Mouse (Mus musculus): ENCODE results near the gene Pik3r2. TPM values are rescaled to one million over a fixed set of nuclear protein-coding genes. Genes with fewer than 3 reads are reported as not detected.

Gene Pik3r2
- polyA plus RNA-seq, 1 experiment from 2014 or later = 8.9 TPM

GRCm38 (mm10) chr8:70723486-70724210 is 52.9 kb downstream of the Pik3r2 start, which contains the start of gene Pde4c:
Gene Pde4c (plus strand): TSS chr8:70723720.
- ATAC-seq = peak; percentile 81
- H3K4me3 ChIP-seq (ENCODE audit: low read depth, low read length) = peak within 1 kb of the TSS; percentile 19

DNA sequence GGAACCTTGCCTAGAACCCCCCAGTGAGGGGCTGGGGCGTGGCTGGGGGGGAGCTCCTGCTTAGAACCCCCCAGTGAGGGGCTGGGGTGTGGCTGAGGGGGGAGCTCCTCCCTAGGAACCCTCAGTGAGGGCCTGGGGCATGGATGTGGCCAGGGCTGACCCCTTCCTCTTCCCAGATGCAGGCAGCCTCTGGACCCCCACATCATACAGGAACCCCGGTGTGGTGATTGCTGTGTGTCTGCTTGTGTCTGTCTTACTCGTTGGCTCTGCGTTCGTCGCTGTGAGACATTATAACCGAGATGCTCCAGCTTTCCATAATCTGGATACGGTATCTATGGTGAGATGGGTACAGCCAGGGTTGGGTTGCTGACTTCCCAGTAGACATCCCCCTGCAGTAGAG is 54.9 kb downstream of the Pik3r2 start:
- Histone ChIP-seq H3K4me2 (ENCODE audit: low read depth, low read length) (no peak overlapping the region), H3K36me3 (replicated peaks; ENCODE audit: insufficient read depth, low read length) (no peaks in the 10 kb centered on the region), H3K9ac (replicated peaks) (no peak overlapping the region), H3K27ac (ENCODE audit: low read depth) (no peak overlapping the region), H3K9me3 (ENCODE audit: low read length) (no peaks in the 10 kb centered on the region), H3K27me3 (ENCODE audit: insufficient read depth, low read length) (peaks cover under 1% of the 10 kb centered on the region; the same call in 1 of the 2 replicates), H3K4me1 (ENCODE audit: insufficient read depth) (peaks cover 14% of the 10 kb centered on the region; the same call in 1 of the 2 replicates), H3K4me3 (ENCODE audit: low read depth, low read length) (no peak overlapping the region)
- WGBS (ENCODE audit: insufficient replicate concordance) = 85% methylated on average over 8 of the region's 8 CpGs
- DNase-seq (no peak), ATAC-seq (no peak)
- TF ChIP-seq CTCF (IDR thresholded peaks at IDR 0.05; ENCODE audit: low read depth) (no peak), EP300 (IDR thresholded peaks at IDR 0.05; ENCODE audit: low read depth) (no peak)

More at GRCm38 (mm10) chr8:70723486-70724210, 52.9 kb downstream of the Pik3r2 start, which contains the start of gene Pde4c:
- H3K27me3 ChIP-seq (ENCODE audit: insufficient read depth, low read length) = peaks cover 5% of the 10 kb centered on the region; the same call in 1 of the 2 replicates
- TF ChIP-seq EP300 (IDR thresholded peaks at IDR 0.05; ENCODE audit: low read depth) (no peak), CTCF (IDR thresholded peaks at IDR 0.05; ENCODE audit: low read depth) (no peak)
- H3K36me3 ChIP-seq (replicated peaks; ENCODE audit: insufficient read depth, low read length) = no peaks in the 10 kb centered on the region
- DNase-seq = peak; percentile 73
- H3K4me1 ChIP-seq (ENCODE audit: insufficient read depth) = peaks cover 11% of the 10 kb centered on the region; the same call in 1 of the 2 replicates
- H3K9me3 ChIP-seq (ENCODE audit: low read length) = no peaks in the 10 kb centered on the region
- H3K27ac ChIP-seq (ENCODE audit: low read depth) = peak within 1 kb of the TSS; percentile 88
- peak within 1 kb of the TSS; percentile 55 for H3K9ac ChIP-seq (replicated peaks)
- WGBS (ENCODE audit: insufficient replicate concordance) = 52% methylated on average over 7 of the region's 7 CpGs
- peak within 1 kb of the TSS; percentile 59 for H3K4me2 ChIP-seq (ENCODE audit: low read depth, low read length)

- TF ChIP-seq EP300 (IDR thresholded peaks at IDR 0.05; ENCODE audit: low read depth) = no peak
- peak; percentile 98 for TF ChIP-seq CTCF (IDR thresholded peaks at IDR 0.05; ENCODE audit: low read depth)
- Histone ChIP-seq H3K9ac (replicated peaks) (no peak overlapping the region), H3K4me3 (ENCODE audit: low read depth, low read length) (no peak overlapping the region), H3K27me3 (ENCODE audit: insufficient read depth, low read length) (no peaks in the 10 kb centered on the region), H3K4me1 (ENCODE audit: insufficient read depth) (peaks cover 12% of the 10 kb centered on the region; the same call in 1 of the 2 replicates), H3K36me3 (replicated peaks; ENCODE audit: insufficient read depth, low read length) (no peaks in the 10 kb centered on the region), H3K27ac (ENCODE audit: low read depth) (no peak overlapping the region), H3K4me2 (ENCODE audit: low read depth, low read length) (no peak overlapping the region), H3K9me3 (ENCODE audit: low read length) (no peaks in the 10 kb centered on the region)
- DNase-seq (peak; percentile 87), ATAC-seq (no peak)
- 7% methylated on average over 3 of the region's 3 CpGs for WGBS (ENCODE audit: insufficient replicate concordance)
Observed at GRCm38 (mm10) chr8:70720739-70721138, 55.8 kb downstream of the Pik3r2 start.

- no peak overlapping the region for H3K27ac ChIP-seq (ENCODE audit: low read depth)
- 33% methylated on average over 9 of the region's 9 CpGs for WGBS (ENCODE audit: insufficient replicate concordance)
- no peak for ATAC-seq
Observed at GRCm38 (mm10) chr8:70719796-70720270, 56.7 kb downstream of the Pik3r2 start.

GRCm38 (mm10) chr8:70718297-70718696 is 58.2 kb downstream of the Pik3r2 start, which contains the start of gene Gm3336:
Gene Gm3336 (plus strand): TSS chr8:70718543.
- peak; percentile 81 for DNase-seq
- H3K36me3 ChIP-seq (replicated peaks; ENCODE audit: insufficient read depth, low read length) = no peaks in the 10 kb centered on the region
- no peak within 1 kb of the TSS for H3K4me2 ChIP-seq (ENCODE audit: low read depth, low read length)
- H3K27ac ChIP-seq (ENCODE audit: low read depth) = no peak within 1 kb of the TSS
- no peaks in the 10 kb centered on the region for H3K27me3 ChIP-seq (ENCODE audit: insufficient read depth, low read length)
- no peaks in the 10 kb centered on the region for H3K9me3 ChIP-seq (ENCODE audit: low read length)
- 5% methylated on average over 19 of the region's 19 CpGs for WGBS (ENCODE audit: insufficient replicate concordance)
- peak; percentile 62 for ATAC-seq
- H3K4me3 ChIP-seq (ENCODE audit: low read depth, low read length) = no peak within 1 kb of the TSS
- peaks cover 10% of the 10 kb centered on the region; the same call in 1 of the 2 replicates for H3K4me1 ChIP-seq (ENCODE audit: insufficient read depth)
- H3K9ac ChIP-seq (replicated peaks) = no peak within 1 kb of the TSS
- TF ChIP-seq CTCF (IDR thresholded peaks at IDR 0.05; ENCODE audit: low read depth) (peak; percentile 97), EP300 (IDR thresholded peaks at IDR 0.05; ENCODE audit: low read depth) (no peak)

More at GRCm38 (mm10) chr8:70719796-70720270, 56.7 kb downstream of the Pik3r2 start:
- H3K4me1 ChIP-seq (ENCODE audit: insufficient read depth) = peaks cover 12% of the 10 kb centered on the region; the same call in 1 of the 2 replicates
- TF ChIP-seq EP300 (IDR thresholded peaks at IDR 0.05; ENCODE audit: low read depth) (no peak), CTCF (IDR thresholded peaks at IDR 0.05; ENCODE audit: low read depth) (no peak)
- H3K4me3 ChIP-seq (ENCODE audit: low read depth, low read length) = no peak overlapping the region
- no peak overlapping the region for H3K9ac ChIP-seq (replicated peaks)
- H3K9me3 ChIP-seq (ENCODE audit: low read length) = no peaks in the 10 kb centered on the region
- no peak for DNase-seq
- no peaks in the 10 kb centered on the region for H3K27me3 ChIP-seq (ENCODE audit: insufficient read depth, low read length)
- no peaks in the 10 kb centered on the region for H3K36me3 ChIP-seq (replicated peaks; ENCODE audit: insufficient read depth, low read length)
- no peak overlapping the region for H3K4me2 ChIP-seq (ENCODE audit: low read depth, low read length)

Small RNAs within 50 kb of the gene (microRNA-seq; reads per million reads assigned to microRNA genes)
- 6.5 reads per million, percentile 12 among the genes with 10 or more reads in this experiment for gene Mir7240

Other genes with a start within 250 kb of the Pik3r2 start
- 141 TPM in 2 replicates for gene Fkbp8, start 249.0 kb downstream of the Pik3r2 start, polyA plus RNA-seq (2015; fragmentation: Nextera tagmentation; extraction: Ambion mirVana)
- 43.1 and 43.3 TPM in 2 replicates for gene Kxd1, start 248.8 kb downstream of the Pik3r2 start, polyA plus RNA-seq (2015; fragmentation: Nextera tagmentation; extraction: Ambion mirVana)
- 9.5 and 9.7 TPM in 2 replicates for gene Ell, start 237.3 kb downstream of the Pik3r2 start, polyA plus RNA-seq (2015; fragmentation: Nextera tagmentation; extraction: Ambion mirVana)
- gene Isyna1, start 182.3 kb downstream of the Pik3r2 start, polyA plus RNA-seq (2015; fragmentation: Nextera tagmentation; extraction: Ambion mirVana) = 18.8 and 21.6 TPM in 2 replicates
- 32.5 and 35.4 TPM in 2 replicates for gene Ssbp4, start 167.8 kb downstream of the Pik3r2 start, polyA plus RNA-seq (2015; fragmentation: Nextera tagmentation; extraction: Ambion mirVana)
- 9.8 and 10.4 TPM in 2 replicates for gene Lrrc25, start 160.6 kb downstream of the Pik3r2 start, polyA plus RNA-seq (2015; fragmentation: Nextera tagmentation; extraction: Ambion mirVana)
- 2.1 and 2.3 TPM in 2 replicates for gene Gdf15, start 144.3 kb downstream of the Pik3r2 start, polyA plus RNA-seq (2015; fragmentation: Nextera tagmentation; extraction: Ambion mirVana)
- 31.0 and 32.2 TPM in 2 replicates for gene Pgpep1, start 116.3 kb downstream of the Pik3r2 start, polyA plus RNA-seq (2015; fragmentation: Nextera tagmentation; extraction: Ambion mirVana)
- gene Lsm4, start 103.5 kb downstream of the Pik3r2 start, polyA plus RNA-seq (2015; fragmentation: Nextera tagmentation; extraction: Ambion mirVana) = 98.5 and 103 TPM in 2 replicates
- gene Jund, start 77.8 kb downstream of the Pik3r2 start, polyA plus RNA-seq (2015; fragmentation: Nextera tagmentation; extraction: Ambion mirVana) = 19.6 and 38.4 TPM in 2 replicates
- gene Iqcn, start 73.3 kb downstream of the Pik3r2 start, polyA plus RNA-seq (2015; fragmentation: Nextera tagmentation; extraction: Ambion mirVana) = 0.02 TPM in 1 of 2 replicates, not detected in the other
- gene Gm3336, start 58.2 kb downstream of the Pik3r2 start, polyA plus RNA-seq (2015; fragmentation: Nextera tagmentation; extraction: Ambion mirVana) = 0.22 and 0.25 TPM in 2 replicates
- 1.6 and 1.8 TPM in 2 replicates for gene Pde4c, start 53.0 kb downstream of the Pik3r2 start, polyA plus RNA-seq (2015; fragmentation: Nextera tagmentation; extraction: Ambion mirVana)
- 3.2 and 3.3 TPM in 2 replicates for gene Rab3a, start 22.0 kb downstream of the Pik3r2 start, polyA plus RNA-seq (2015; fragmentation: Nextera tagmentation; extraction: Ambion mirVana)
- 36.3 and 39.9 TPM in 2 replicates for gene Mpv17l2, start 15.8 kb downstream of the Pik3r2 start, polyA plus RNA-seq (2015; fragmentation: Nextera tagmentation; extraction: Ambion mirVana)
- 5.2 and 6.0 TPM in 2 replicates for gene Mast3, start 28.3 kb upstream of the Pik3r2 start, polyA plus RNA-seq (2015; fragmentation: Nextera tagmentation; extraction: Ambion mirVana)
- gene Il12rb1, start 31.7 kb upstream of the Pik3r2 start, polyA plus RNA-seq (2015; fragmentation: Nextera tagmentation; extraction: Ambion mirVana) = 0.19 and 0.25 TPM in 2 replicates
- 6.1 and 6.2 TPM in 2 replicates for gene Arrdc2, start 63.0 kb upstream of the Pik3r2 start, polyA plus RNA-seq (2015; fragmentation: Nextera tagmentation; extraction: Ambion mirVana)
- 0.19 and 0.45 TPM in 2 replicates for gene Kcnn1, start 86.5 kb upstream of the Pik3r2 start, polyA plus RNA-seq (2015; fragmentation: Nextera tagmentation; extraction: Ambion mirVana)
- gene Ccdc124, start 97.2 kb upstream of the Pik3r2 start, polyA plus RNA-seq (2015; fragmentation: Nextera tagmentation; extraction: Ambion mirVana) = 34.3 and 37.9 TPM in 2 replicates
- gene Slc5a5, start 116.0 kb upstream of the Pik3r2 start, polyA plus RNA-seq (2015; fragmentation: Nextera tagmentation; extraction: Ambion mirVana) = not detected in 2 replicates
- 2,490 and 2,569 TPM in 2 replicates for gene Rpl18a, start 120.7 kb upstream of the Pik3r2 start, polyA plus RNA-seq (2015; fragmentation: Nextera tagmentation; extraction: Ambion mirVana)
- gene Map1s, start 129.2 kb upstream of the Pik3r2 start, polyA plus RNA-seq (2015; fragmentation: Nextera tagmentation; extraction: Ambion mirVana) = 8.3 and 8.7 TPM in 2 replicates

Data from liver, postnatal 0 days (tissue).